Mouse (Mus musculus): ENCODE measurements around the gene Mitd1.

The Mitd1 gene

GRCm38 (mm10) chr1:37890025-37890652 lies at the start of gene Mitd1, which contains the start of gene Mrpl30:
Gene Mitd1, minus strand, starts transcription at chr1:37890411.
Gene Mrpl30, plus strand, starts transcription at chr1:37890477.
- DNase-seq (ENCODE audit: low spot score): peak; percentile 91

- peak; percentile 50 for DNase-seq (ENCODE audit: low spot score)
Measured at GRCm38 (mm10) chr1:37931806-37932205, 41.6 kb upstream of the Mitd1 start.

- no peak for DNase-seq (ENCODE audit: low spot score)
Measured at GRCm38 (mm10) chr1:37925971-37926370, 35.8 kb upstream of the Mitd1 start.

- no peak for DNase-seq (ENCODE audit: low spot score)
Measured at GRCm38 (mm10) chr1:37922536-37922935, 32.3 kb upstream of the Mitd1 start.

- no peak for DNase-seq (ENCODE audit: low spot score)
Measured at GRCm38 (mm10) chr1:37918096-37918495, 27.9 kb upstream of the Mitd1 start.

GRCm38 (mm10) chr1:37917666-37918065 lies 27.5 kb upstream of the Mitd1 start:
- no peak for DNase-seq (ENCODE audit: low spot score)

- no peak for DNase-seq (ENCODE audit: low spot score)
Measured at GRCm38 (mm10) chr1:37916393-37916792, 26.2 kb upstream of the Mitd1 start, which contains the start of gene Lyg2. Gene Lyg2, minus strand, starts transcription at chr1:37916493.

- no peak for DNase-seq (ENCODE audit: low spot score)
Measured at GRCm38 (mm10) chr1:37912751-37913150, 22.5 kb upstream of the Mitd1 start.

- DNase-seq (ENCODE audit: low spot score): no peak
Measured at GRCm38 (mm10) chr1:37903178-37903577, 13.0 kb upstream of the Mitd1 start.

- no peak for DNase-seq (ENCODE audit: low spot score)
Measured at GRCm38 (mm10) chr1:37900288-37900687, 10.1 kb upstream of the Mitd1 start.

- no peak for DNase-seq (ENCODE audit: low spot score)
Measured at GRCm38 (mm10) chr1:37899816-37900215, 9.6 kb upstream of the Mitd1 start.

GRCm38 (mm10) chr1:37894606-37895005 lies 4.4 kb upstream of the Mitd1 start:
- no peak for DNase-seq (ENCODE audit: low spot score)

GRCm38 (mm10) chr1:37891400-37891799 lies 1.2 kb upstream of the Mitd1 start:
- no peak for DNase-seq (ENCODE audit: low spot score)

GRCm38 (mm10) chr1:37889206-37889605 lies 1.0 kb downstream of the Mitd1 start:
- no peak for DNase-seq (ENCODE audit: low spot score)

- no peak for DNase-seq (ENCODE audit: low spot score)
Measured at GRCm38 (mm10) chr1:37884451-37884850, 5.8 kb downstream of the Mitd1 start.

- no peak for DNase-seq (ENCODE audit: low spot score)
Measured at GRCm38 (mm10) chr1:37883411-37883810, 6.8 kb downstream of the Mitd1 start.

- DNase-seq (ENCODE audit: low spot score): no peak
Measured at GRCm38 (mm10) chr1:37877736-37878460, 12.3 kb downstream of the Mitd1 start.

- DNase-seq (ENCODE audit: low spot score): no peak
Measured at GRCm38 (mm10) chr1:37873157-37873556, 17.1 kb downstream of the Mitd1 start.

GRCm38 (mm10) chr1:37872131-37873067 lies 17.8 kb downstream of the Mitd1 start:
- peak; percentile 82 for DNase-seq (ENCODE audit: low spot score)

- DNase-seq (ENCODE audit: low spot score): peak; percentile 42
Measured at GRCm38 (mm10) chr1:37871704-37872103, 18.5 kb downstream of the Mitd1 start, which contains the start of gene Lipt1. Gene Lipt1, plus strand, starts transcription at chr1:37871738.

- no peak for DNase-seq (ENCODE audit: low spot score)
Measured at GRCm38 (mm10) chr1:37869362-37869761, 20.8 kb downstream of the Mitd1 start.

- DNase-seq (ENCODE audit: low spot score): no peak
Measured at GRCm38 (mm10) chr1:37868640-37869039, 21.6 kb downstream of the Mitd1 start.
